Mouse (Mus musculus) limb, embryonic 13.5 days (tissue): ENCODE results near the gene Atp2c1. TPM values are rescaled to one million over a fixed set of nuclear protein-coding genes. Genes with fewer than 3 reads are reported as not detected.

Source experiments
- ATAC-seq: fragments of 200-750 bp; cut with Nextera tagmentation; 2 replicates; pipeline ENCODE4 v1.8.0; 2017; ENCODE audit warnings: low read depth, moderate number of reproducible peaks, moderate TSS enrichment; ENCODE audit not compliant: low FRiP score
- H3K27ac ChIP-seq: fragments of 300-500 bp; sonication (generic); 2 replicates; pipeline ENCODE4 v1.5.1; 2015; ENCODE audit warnings: inconsistent platforms, mild to moderate bottlenecking, moderate library complexity
- H3K27me3 ChIP-seq: fragments of 300-500 bp; sonication (generic); 2 replicates; pipeline ENCODE4 v1.6.1; 2015; ENCODE audit warnings: mild to moderate bottlenecking, inconsistent platforms
- H3K36me3 ChIP-seq: fragments of 300-500 bp; sonication (generic); 2 replicates; pipeline ENCODE4 v1.6.1; 2015; ENCODE audit warnings: inconsistent platforms, mild to moderate bottlenecking, moderate library complexity
- H3K4me1 ChIP-seq: fragments of 300-500 bp; sonication (generic); 2 replicates; pipeline ENCODE4 v1.6.1; 2015; ENCODE audit warnings: inconsistent platforms
- H3K4me2 ChIP-seq: fragments of 300-500 bp; sonication (generic); replicated peaks from 2 replicates; pipeline ENCODE4 v1.6.1; 2015; ENCODE audit warnings: inconsistent platforms, mild to moderate bottlenecking, moderate library complexity
- H3K4me3 ChIP-seq: fragments of 300-500 bp; sonication (generic); 2 replicates; pipeline ENCODE4 v1.5.1; 2015; ENCODE audit warnings: moderate library complexity, mild to moderate bottlenecking, inconsistent platforms
- H3K9ac ChIP-seq: fragments of 300-500 bp; sonication (generic); 2 replicates; pipeline ENCODE4 v1.6.1; 2015; ENCODE audit warnings: mild to moderate bottlenecking, inconsistent platforms
- H3K9me3 ChIP-seq: fragments of 300-500 bp; sonication (generic); 2 replicates; pipeline ENCODE4 v1.6.1; 2016; ENCODE audit warnings: inconsistent platforms
- WGBS: fragments of 180-500 bp; shearing (Covaris S2); methylation state at CpG from one replicate; pipeline ENCODE4 v1.1.7; 2015; 5-methylcytosine and 5-hydroxymethylcytosine counted together
- polyA plus RNA-seq: library from polyadenylated mRNA; unstranded; fragments of >200 nt; fragmentation: Nextera tagmentation; extraction: Ambion mirVana; gene quantifications from 2 replicates; pipeline ENCODE4 v1.2.1, GENCODE M21; 2015

Gene Atp2c1
- polyA plus RNA-seq, 1 experiment from 2014 or later, result 57.3 TPM

- Histone ChIP-seq H3K27me3 (no peaks in the 10 kb centered on the region), H3K27ac (no peak overlapping the region), H3K4me3 (no peak overlapping the region), H3K9ac (no peak overlapping the region), H3K4me2 (no peak overlapping the region), H3K4me1 (no peaks in the 10 kb centered on the region), H3K36me3 (no peaks in the 10 kb centered on the region), H3K9me3 (no peaks in the 10 kb centered on the region)
- 77% methylated on average over 8 of the region's 8 CpGs for WGBS
- no peak for ATAC-seq
These were observed 147.5 kb downstream of the Atp2c1 start for GRCm38 (mm10) chr9:105379533-105380145.

GRCm38 (mm10) chr9:105377622-105378021 is 149.5 kb downstream of the Atp2c1 start:
- WGBS, result 74% methylated on average over 3 of the region's 3 CpGs
- ATAC-seq, result no peak

GRCm38 (mm10) chr9:105376954-105377530 is 150.1 kb downstream of the Atp2c1 start:
- Histone ChIP-seq H3K36me3 (no peaks in the 10 kb centered on the region), H3K27ac (no peak overlapping the region), H3K4me1 (no peaks in the 10 kb centered on the region), H3K9me3 (no peaks in the 10 kb centered on the region), H3K4me3 (no peak overlapping the region), H3K9ac (no peak overlapping the region), H3K4me2 (no peak overlapping the region), H3K27me3 (no peaks in the 10 kb centered on the region)
- 72% methylated on average over 7 of the region's 7 CpGs for WGBS
- ATAC-seq, result no peak

More at GRCm38 (mm10) chr9:105377622-105378021, 149.5 kb downstream of the Atp2c1 start:
- no peaks in the 10 kb centered on the region for H3K4me1 ChIP-seq
- no peak overlapping the region for H3K9ac ChIP-seq
- no peak overlapping the region for H3K4me2 ChIP-seq
- H3K9me3 ChIP-seq, result no peaks in the 10 kb centered on the region
- H3K27ac ChIP-seq, result no peak overlapping the region
- H3K27me3 ChIP-seq, result no peaks in the 10 kb centered on the region
- no peak overlapping the region for H3K4me3 ChIP-seq
- H3K36me3 ChIP-seq, result no peaks in the 10 kb centered on the region

- WGBS, result 69% methylated on average over 7 of the region's 7 CpGs
- no peaks in the 10 kb centered on the region for H3K4me1 ChIP-seq
- H3K27ac ChIP-seq, result no peak overlapping the region
These were observed 150.7 kb downstream of the Atp2c1 start for GRCm38 (mm10) chr9:105376411-105376810.

GRCm38 (mm10) chr9:105374361-105374760 is 152.8 kb downstream of the Atp2c1 start:
- no peak overlapping the region for H3K9ac ChIP-seq
- no peaks in the 10 kb centered on the region for H3K9me3 ChIP-seq
- no peaks in the 10 kb centered on the region for H3K36me3 ChIP-seq
- no peak overlapping the region for H3K27ac ChIP-seq
- no peak for ATAC-seq
- no peak overlapping the region for H3K4me2 ChIP-seq
- WGBS, result 40% methylated on average over 5 of the region's 5 CpGs
- H3K27me3 ChIP-seq, result no peaks in the 10 kb centered on the region
- no peak overlapping the region for H3K4me3 ChIP-seq
- no peaks in the 10 kb centered on the region for H3K4me1 ChIP-seq

More at GRCm38 (mm10) chr9:105376411-105376810, 150.7 kb downstream of the Atp2c1 start:
- H3K27me3 ChIP-seq, result no peaks in the 10 kb centered on the region
- no peak overlapping the region for H3K4me2 ChIP-seq
- H3K9me3 ChIP-seq, result no peaks in the 10 kb centered on the region
- H3K36me3 ChIP-seq, result no peaks in the 10 kb centered on the region
- no peak overlapping the region for H3K4me3 ChIP-seq
- no peak overlapping the region for H3K9ac ChIP-seq
- no peak for ATAC-seq

GRCm38 (mm10) chr9:105368605-105369004 is 158.5 kb downstream of the Atp2c1 start:
- Histone ChIP-seq H3K36me3 (no peaks in the 10 kb centered on the region), H3K9me3 (no peaks in the 10 kb centered on the region), H3K9ac (no peak overlapping the region), H3K27me3 (no peaks in the 10 kb centered on the region), H3K4me1 (no peaks in the 10 kb centered on the region), H3K27ac (no peak overlapping the region), H3K4me2 (no peak overlapping the region), H3K4me3 (no peak overlapping the region)
- 79% methylated on average over 3 of the region's 3 CpGs for WGBS
- ATAC-seq, result no peak

GRCm38 (mm10) chr9:105366199-105366598 is 160.9 kb downstream of the Atp2c1 start:
- H3K4me2 ChIP-seq, result no peak overlapping the region
- no peaks in the 10 kb centered on the region for H3K27me3 ChIP-seq
- no peak overlapping the region for H3K27ac ChIP-seq
- H3K9me3 ChIP-seq, result no peaks in the 10 kb centered on the region
- no peak overlapping the region for H3K9ac ChIP-seq
- H3K4me1 ChIP-seq, result no peaks in the 10 kb centered on the region
- no peak for ATAC-seq
- WGBS, result 88% methylated on average over 4 of the region's 4 CpGs
- no peaks in the 10 kb centered on the region for H3K36me3 ChIP-seq
- H3K4me3 ChIP-seq, result no peak overlapping the region

GRCm38 (mm10) chr9:105363520-105364231 is 163.4 kb downstream of the Atp2c1 start:
- WGBS, result 74% methylated on average over 5 of the region's 5 CpGs
- no peak overlapping the region for H3K4me3 ChIP-seq
- ATAC-seq, result no peak
- no peaks in the 10 kb centered on the region for H3K4me1 ChIP-seq
- H3K27ac ChIP-seq, result no peak overlapping the region
- H3K36me3 ChIP-seq, result no peaks in the 10 kb centered on the region
- H3K9me3 ChIP-seq, result no peaks in the 10 kb centered on the region
- H3K9ac ChIP-seq, result no peak overlapping the region
- no peaks in the 10 kb centered on the region for H3K27me3 ChIP-seq
- H3K4me2 ChIP-seq, result no peak overlapping the region

- Histone ChIP-seq H3K9ac (no peak overlapping the region), H3K27ac (no peak overlapping the region), H3K27me3 (no peaks in the 10 kb centered on the region), H3K4me3 (no peak overlapping the region), H3K4me2 (no peak overlapping the region), H3K36me3 (no peaks in the 10 kb centered on the region), H3K4me1 (no peaks in the 10 kb centered on the region), H3K9me3 (no peaks in the 10 kb centered on the region)
- no peak for ATAC-seq
- 85% methylated on average over 2 of the region's 2 CpGs for WGBS
These were observed 164.9 kb downstream of the Atp2c1 start for GRCm38 (mm10) chr9:105362181-105362580.

Other genes starting within 250 kb of the Atp2c1 start
- 14.4 and 14.5 TPM in 2 replicates for gene Aste1, start 131.9 kb downstream of the Atp2c1 start, polyA plus RNA-seq
- gene Nek11, start 131.8 kb downstream of the Atp2c1 start, polyA plus RNA-seq, result 0.19 and 0.51 TPM in 2 replicates
- 22.5 and 22.7 TPM in 2 replicates for gene Pik3r4, start 115.7 kb upstream of the Atp2c1 start, polyA plus RNA-seq